Mouse (Mus musculus) 416B (cell line): ENCODE measurements at regions not wholly inside any gene's neighbourhood (a gene's known extent, or its start where the extent isn't known, plus 50 kb on each side); places are given as distances from the start of the nearest gene placed in this dataset.
A peak's percentile ranks its signal among the peaks of the same experiment; 100 is the strongest.

Source experiments
- DNase-seq: peaks from one replicate; pipeline ENCODE4 v3.0.0; 2011; ENCODE audit warnings: low read depth

DNA sequence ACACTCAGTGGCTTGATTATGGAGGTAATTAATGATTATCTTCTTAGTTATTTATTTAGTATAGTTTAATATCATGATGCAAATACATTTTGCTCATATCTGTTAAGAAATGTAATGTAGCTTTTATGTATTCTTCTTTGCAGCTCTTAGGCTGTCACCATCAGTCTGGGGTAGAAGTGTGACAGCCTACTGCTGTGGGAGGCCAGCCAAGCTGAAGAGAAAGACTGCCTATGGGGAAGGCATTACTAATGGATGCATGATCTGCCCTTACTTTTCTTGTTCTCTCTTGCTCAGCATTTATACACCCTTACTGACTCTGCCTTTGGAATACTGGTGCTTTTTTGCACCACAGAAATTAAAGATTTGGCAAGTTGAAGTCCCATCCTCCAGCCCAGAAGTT, 362.8 kb upstream of the Stxbp6 start:
- no peak for DNase-seq

DNA sequence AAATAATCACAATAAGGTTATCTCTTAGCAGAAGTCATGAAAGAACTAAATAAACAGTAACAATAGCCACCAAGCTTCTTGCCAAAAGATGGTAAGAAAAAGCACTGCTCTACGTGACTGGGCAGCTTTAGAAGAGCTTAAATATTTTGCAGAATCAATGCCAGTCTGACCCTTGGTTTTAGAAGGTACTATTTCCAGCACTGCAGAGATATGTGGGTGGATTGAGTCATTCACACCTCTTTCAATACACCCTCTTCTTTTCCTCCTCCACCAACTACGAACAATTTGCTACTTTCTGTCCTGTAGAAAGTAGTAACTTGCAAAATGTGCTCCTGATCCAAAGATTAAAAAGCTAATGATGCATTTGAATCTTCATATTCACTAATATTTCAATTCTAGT, 324.9 kb upstream of the Stxbp6 start:
- DNase-seq, result no peak

DNA sequence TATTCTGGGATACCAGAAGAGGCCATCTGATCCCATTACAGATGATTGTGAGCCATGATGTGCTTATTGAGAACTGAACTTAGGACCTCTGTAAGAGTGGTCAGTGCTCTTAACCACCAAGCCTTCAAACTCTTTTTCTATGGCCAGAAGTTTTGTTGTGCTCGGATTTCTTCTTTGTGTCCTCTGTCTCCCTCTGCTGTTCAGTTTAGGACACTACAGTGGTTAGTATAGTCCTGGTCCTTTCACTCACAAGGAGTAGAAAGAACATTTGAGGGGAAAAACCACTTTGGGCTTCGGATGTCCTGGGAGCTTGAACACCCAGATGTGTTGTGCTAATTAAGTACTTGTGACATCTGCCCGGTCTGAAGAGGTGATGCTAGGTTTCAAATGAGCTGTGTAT, 310.4 kb upstream of the Stxbp6 start:
- peak; percentile 53 for DNase-seq
